Mouse (Mus musculus) ES-E14 (cell line): ENCODE results near the gene Kpna7. TPM values are rescaled to one million over a fixed set of nuclear protein-coding genes. Genes with fewer than 3 reads are reported as not detected.
A peak's percentile ranks its signal among the peaks of the same experiment; 100 is the strongest.

Source experiments
- DNase-seq: peaks from one replicate; pipeline ENCODE4 v3.0.0-alpha.2; 2013; ENCODE audit warnings: low read depth, low spot score
- H3K27ac ChIP-seq: 2 replicates; pipeline ENCODE4 v1.5.1; 2012; ENCODE audit warnings: low read depth, mild to moderate bottlenecking, low read length, moderate library complexity, mixed read lengths; ENCODE audit not compliant: poor library complexity, insufficient read depth, severe bottlenecking
- H3K36me3 ChIP-seq: 2 replicates; pipeline ENCODE4 v1.6.1; 2012; ENCODE audit warnings: mild to moderate bottlenecking, low read length, moderate library complexity, mixed read lengths; ENCODE audit not compliant: control insufficient read depth, poor library complexity, insufficient read depth, severe bottlenecking
- H3K4me1 ChIP-seq, 2 experiments: fragments of 150-350 bp in 1 of 2; sonication (generic) in 1 of 2; 2 replicates each; pipeline ENCODE4 v1.6.1; 2012; ENCODE audit warnings: low read length in 2 of 2, mild to moderate bottlenecking in 1 of 2, mixed read lengths in 1 of 2; ENCODE audit not compliant: control insufficient read depth in 2 of 2, insufficient read depth in 2 of 2, poor library complexity in 1 of 2
- H3K4me3 ChIP-seq, 2 experiments: fragments of 150-350 bp in 1 of 2; sonication (generic) in 1 of 2; 2 replicates each; pipeline ENCODE4 v1.5.1; 2012; ENCODE audit warnings: low read length in 2 of 2, low read depth in 1 of 2, mild to moderate bottlenecking in 1 of 2, mixed read lengths in 1 of 2; ENCODE audit not compliant: insufficient read depth in 1 of 2, poor library complexity in 1 of 2, severe bottlenecking in 1 of 2
- H3K9ac ChIP-seq: 2 replicates; pipeline ENCODE4 v1.6.1; 2012; ENCODE audit warnings: low read depth, mild to moderate bottlenecking, low read length, mixed read lengths; ENCODE audit not compliant: poor library complexity, insufficient read depth, severe bottlenecking
- H3K9me3 ChIP-seq: fragments of 150-350 bp; sonication (generic); 2 replicates; pipeline ENCODE4 v1.6.1; 2012; ENCODE audit warnings: low read depth, mild to moderate bottlenecking, low read length; ENCODE audit not compliant: control insufficient read depth, insufficient read depth
- CHD2 ChIP-seq: IDR thresholded peaks from 2 replicates; pipeline ENCODE4 v1.6.1; 2014; ENCODE audit warnings: mild to moderate bottlenecking, low read depth, low read length, inconsistent platforms
- HCFC1 ChIP-seq: IDR thresholded peaks from 2 replicates; pipeline ENCODE4 v1.6.1; 2012; ENCODE audit warnings: low read length, inconsistent platforms, borderline replicate concordance; ENCODE audit not compliant: insufficient read depth
- MAFK ChIP-seq: IDR thresholded peaks from 2 replicates; pipeline ENCODE4 v1.6.1; 2014; ENCODE audit warnings: mild to moderate bottlenecking, low read depth, low read length, inconsistent platforms; ENCODE audit not compliant: insufficient read depth
- ZC3H11A ChIP-seq: IDR thresholded peaks from 2 replicates; pipeline ENCODE4 v1.6.1; 2012; ENCODE audit warnings: low read depth, mild to moderate bottlenecking, inconsistent platforms, low read length, borderline replicate concordance
- ZNF384 ChIP-seq: IDR thresholded peaks from 2 replicates; pipeline ENCODE4 v1.6.1; 2012; ENCODE audit warnings: low read depth, low read length, inconsistent platforms
- in situ Hi-C, 2 experiments: fragments of 600-800 bp; cut with MboI; formaldehyde crosslinking; loops; one replicate each; pipeline ENCODE4 v1.15.1; 2025; ENCODE audit warnings: low sequenced_read_pairs in 2 of 2, inconsistent platforms in 1 of 2; ENCODE audit not compliant: unreplicated experiment in 2 of 2
- total RNA-seq: library from RNA; depleted of rRNA; stranded (reverse); fragments of 300-350 nt; gene quantifications from 2 replicates; pipeline ENCODE4 v1.2.3, GENCODE M21; 2012

Gene Kpna7
- total RNA-seq, 1 experiment, result 0.58 TPM

DNA sequence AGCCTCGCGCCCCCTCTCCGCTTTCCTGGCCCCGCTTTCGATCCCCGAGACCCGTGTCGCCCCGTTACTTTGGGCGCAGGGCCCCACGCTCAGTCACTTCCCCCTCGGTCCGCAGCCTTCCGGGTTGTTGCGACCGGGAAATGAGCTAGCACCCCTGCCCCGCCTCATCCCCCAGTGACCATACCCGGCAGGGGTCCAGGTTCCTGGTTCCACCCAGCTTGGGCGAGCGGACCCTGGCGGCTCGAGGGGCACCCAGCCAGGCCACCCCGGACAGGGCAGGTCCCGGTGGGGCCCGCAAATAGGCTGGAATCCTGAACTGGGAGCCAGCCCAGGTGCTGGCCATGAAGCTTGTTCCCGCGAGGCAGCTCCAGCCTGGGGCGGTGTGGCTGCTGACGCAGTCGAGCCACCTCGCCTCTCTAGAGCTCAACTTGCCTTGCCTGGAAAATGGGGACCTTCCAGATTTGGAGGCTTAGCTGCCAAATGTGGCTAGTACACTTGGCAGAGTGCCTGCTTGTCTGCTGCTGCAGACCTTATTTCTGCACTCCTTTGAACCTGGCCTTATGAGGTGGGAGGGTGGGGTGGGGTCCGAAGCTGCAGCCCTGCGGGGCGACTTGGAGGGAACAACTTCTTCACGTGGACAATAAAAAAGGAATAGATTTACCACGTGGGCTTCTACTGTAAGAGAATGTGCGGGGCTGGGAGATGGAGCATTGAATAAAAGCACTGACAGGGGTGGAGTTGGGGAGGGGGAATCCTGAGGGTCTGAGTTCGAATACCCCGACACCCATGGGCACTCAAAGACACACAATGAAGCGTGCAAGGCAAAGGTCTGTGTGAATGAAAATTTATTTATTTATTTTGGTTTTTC is 31.0 kb upstream of the Kpna7 start:
- no peak overlapping the region for H3K27ac ChIP-seq
- in situ Hi-C loops, result no loop called here
- TF ChIP-seq ZNF384 (no peak), MAFK (no peak), HCFC1 (no peak), ZC3H11A (no peak), CHD2 (no peak)
- no peaks in the 10 kb centered on the region for H3K9me3 ChIP-seq
- peak overlapping the region; percentile 81 to 91 for H3K4me3 ChIP-seq
- H3K4me1 ChIP-seq, result peaks cover 2 to 12% of the 10 kb centered on the region in 2 experiments; a peak in 3 of 4 replicates
- peak overlapping the region; percentile 78 for H3K9ac ChIP-seq
- H3K36me3 ChIP-seq, result no peaks in the 10 kb centered on the region; the same call in none of the 2 replicates
- DNase-seq, result no peak

DNA sequence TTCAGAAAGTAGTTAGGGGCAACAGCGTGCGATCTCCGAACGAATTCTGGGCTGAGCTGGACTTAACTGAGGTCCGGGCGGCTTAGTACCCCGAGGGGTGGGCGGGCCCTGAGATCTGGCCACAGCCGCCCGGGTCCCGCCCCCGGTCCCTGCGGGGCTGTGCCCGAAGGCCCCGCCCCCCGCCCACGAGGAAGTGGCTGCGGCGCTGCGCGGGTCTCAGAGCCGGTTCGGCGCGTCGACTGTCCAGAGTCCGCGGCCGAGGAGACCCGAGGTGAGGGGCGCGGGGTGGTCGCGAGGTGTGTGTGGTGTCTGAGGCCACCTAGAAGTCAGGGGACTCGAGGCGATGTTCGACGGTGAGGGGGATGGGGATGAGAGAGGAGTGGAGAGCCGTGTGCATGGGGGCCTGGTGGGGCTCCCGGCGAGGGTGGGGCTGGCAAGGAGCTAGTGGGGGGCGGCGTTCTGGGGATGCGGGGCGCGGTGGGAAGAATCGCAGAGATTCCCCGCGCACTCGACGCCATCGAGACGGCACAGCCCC is 30.3 kb upstream of the Kpna7 start, which contains the start of gene Arpc1b:
TSS of gene Arpc1b (plus strand) at position 145 of the 535 bp plus-strand sequence.
- H3K9me3 ChIP-seq, result no peaks in the 10 kb centered on the region
- in situ Hi-C loops, result no loop called here
- H3K36me3 ChIP-seq, result peaks cover under 1% of the 10 kb centered on the region
- DNase-seq, result peak; percentile 69
- TF ChIP-seq ZNF384 (no peak), HCFC1 (no peak; the same call in 1 of the 2 replicates), ZC3H11A (no peak), CHD2 (no peak), MAFK (no peak)
- H3K4me1 ChIP-seq, result peaks cover 2 to 9% of the 10 kb centered on the region in 2 experiments; a peak in 3 of 4 replicates
- peak within 1 kb of the TSS; percentile 78 for H3K9ac ChIP-seq
- H3K4me3 ChIP-seq, result peak within 1 kb of the TSS; percentile 81 to 91
- no peak within 1 kb of the TSS for H3K27ac ChIP-seq

DNA sequence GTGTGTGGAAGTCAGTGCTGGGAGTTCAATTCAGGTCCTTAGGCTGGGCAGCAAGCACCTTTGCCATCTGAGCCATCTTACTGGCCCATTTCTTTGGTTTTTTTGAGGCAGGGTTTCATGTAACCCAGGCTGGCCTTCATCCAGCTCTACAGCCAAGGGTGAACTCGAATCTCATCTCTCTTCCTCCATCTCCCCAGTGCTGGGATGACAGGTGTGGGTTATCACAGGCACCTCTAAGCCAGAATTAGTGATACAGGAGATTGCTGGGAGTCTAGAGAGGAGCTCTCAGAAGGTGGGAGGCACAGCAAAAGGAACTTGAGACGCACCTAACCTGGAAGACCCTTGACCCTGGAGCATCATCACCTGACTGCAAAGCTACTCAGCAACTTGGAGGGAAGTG is 29.6 kb upstream of the Kpna7 start:
- Histone ChIP-seq H3K27ac (no peak overlapping the region), H3K36me3 (peaks cover 2% of the 10 kb centered on the region), H3K9ac (no peak overlapping the region), H3K4me1 (peaks cover 2 to 9% of the 10 kb centered on the region in 2 experiments; a peak in 3 of 4 replicates), H3K4me3 (peak overlapping the region; percentile 81 to 91; a peak in 2 of 4 replicates), H3K9me3 (no peaks in the 10 kb centered on the region)
- in situ Hi-C loops, result no loop called here
- DNase-seq, result no peak
- TF ChIP-seq ZC3H11A, result no peak
- TF ChIP-seq HCFC1, result no peak
- no peak for TF ChIP-seq ZNF384
- no peak for TF ChIP-seq CHD2
- TF ChIP-seq MAFK, result no peak

DNA sequence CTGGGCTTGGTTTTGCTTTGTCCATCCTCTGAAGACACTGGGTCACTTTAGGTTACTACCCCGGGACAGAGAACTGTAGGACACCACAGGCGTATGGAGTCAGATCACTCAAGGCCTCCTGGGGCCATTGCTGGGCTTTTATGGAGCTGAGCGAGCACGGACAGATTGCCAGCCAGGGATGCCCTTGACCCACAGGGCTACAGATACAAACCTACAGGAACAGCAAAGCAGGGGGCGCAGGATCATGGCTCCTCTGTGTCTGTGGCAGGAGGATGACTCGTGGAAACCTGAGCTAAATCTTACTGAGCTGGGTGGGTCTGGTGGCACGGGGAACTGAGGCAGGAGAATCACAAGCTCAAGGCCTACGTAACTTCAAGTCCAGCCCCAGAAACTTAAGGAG is 28.7 kb upstream of the Kpna7 start:
- DNase-seq, result no peak
- in situ Hi-C loops, result no loop called here

More for the DNA sequence above, 28.7 kb upstream of the Kpna7 start:
- H3K4me3 ChIP-seq, result no peak overlapping the region
- H3K9ac ChIP-seq, result no peak overlapping the region
- H3K27ac ChIP-seq, result no peak overlapping the region
- peaks cover 2 to 9% of the 10 kb centered on the region in 2 experiments; a peak in 3 of 4 replicates for H3K4me1 ChIP-seq
- no peak for TF ChIP-seq ZNF384
- no peak for TF ChIP-seq CHD2
- peaks cover 7% of the 10 kb centered on the region for H3K36me3 ChIP-seq
- no peaks in the 10 kb centered on the region for H3K9me3 ChIP-seq
